Mouse (Mus musculus): ENCODE measurements around the gene Pdpr.
A peak's percentile ranks its signal among the peaks of the same experiment; 100 is the strongest.
"Not testable (repeated sequence)": the region's sequence is repeated elsewhere in the genome, so short reads cannot be mapped to it uniquely, and the experiment has no call there.

Gene Pdpr

DNA sequence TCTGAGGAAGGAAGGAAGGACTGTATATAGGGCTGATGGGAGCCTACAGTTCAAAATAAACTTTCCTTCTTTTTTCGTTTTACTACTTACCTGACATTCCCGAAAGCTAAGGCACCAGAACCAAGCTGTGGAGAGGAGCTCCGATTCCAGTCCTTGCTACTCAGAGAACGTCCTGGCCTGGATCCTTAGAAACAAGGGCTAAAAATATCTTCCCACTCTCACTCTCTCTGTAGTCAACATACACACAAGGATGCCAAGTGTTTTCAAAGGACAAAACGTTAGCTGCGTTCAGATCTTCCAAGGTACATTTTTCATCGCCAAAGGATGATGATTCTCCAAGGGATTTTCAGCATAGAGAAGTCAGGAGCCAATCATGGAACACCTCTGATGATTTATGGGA lies 2.7 kb upstream of the Pdpr start:
- no peak for DNase-seq (ENCODE audit: low spot score)

- DNase-seq (ENCODE audit: low spot score): not testable (repeated sequence)
These were observed 2.1 kb upstream of the Pdpr start, which contains the start of gene Clec18a for GRCm38 (mm10) chr8:111092326-111092725. Gene Clec18a (minus strand): TSS chr8:111092426.

- DNase-seq (ENCODE audit: low spot score): not testable (repeated sequence)
These were observed 381 bp downstream of the Pdpr start for GRCm38 (mm10) chr8:111094719-111095302.

DNA sequence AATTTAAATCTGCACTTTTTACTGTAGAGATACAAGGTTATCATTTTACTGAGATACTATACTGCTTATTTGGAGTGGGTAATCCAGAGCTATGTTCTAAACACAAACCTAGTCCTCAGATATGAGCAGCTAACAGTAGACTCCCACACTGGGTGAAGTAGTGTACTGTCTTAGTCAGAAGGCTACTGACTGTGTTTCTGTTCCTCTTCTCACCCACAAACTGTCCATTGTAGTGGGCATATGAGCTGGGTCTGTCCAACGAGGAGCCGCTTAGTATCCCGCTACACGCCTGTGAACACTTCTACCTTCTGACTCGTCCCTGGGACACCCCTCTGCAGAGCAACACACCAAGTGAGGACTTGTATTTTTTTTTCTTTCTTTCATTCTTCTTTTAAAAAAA lies 20.5 kb downstream of the Pdpr start:
- DNase-seq (ENCODE audit: low spot score): no peak

DNA sequence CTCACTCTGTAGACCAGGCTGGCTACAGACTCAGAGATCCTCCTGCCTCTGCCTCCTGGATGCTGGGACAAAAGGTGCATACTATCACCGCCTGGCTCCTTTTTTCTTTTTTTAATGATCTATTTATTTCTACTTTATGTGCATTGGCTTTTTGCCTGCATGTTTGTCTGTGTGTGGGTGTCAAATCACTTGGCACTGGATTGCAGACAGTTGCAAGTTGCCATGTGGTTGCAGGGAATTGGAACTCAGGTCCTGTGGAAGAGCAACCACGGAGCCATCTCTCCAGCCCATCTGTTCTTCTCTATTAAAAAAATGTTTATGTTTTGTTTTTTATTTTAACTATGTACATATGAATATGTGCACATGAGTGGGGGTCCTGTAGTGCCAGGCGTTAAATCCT lies 25.1 kb downstream of the Pdpr start:
- no peak for DNase-seq (ENCODE audit: low spot score)

- no peak for DNase-seq (ENCODE audit: low spot score)
These were observed 36.3 kb downstream of the Pdpr start for GRCm38 (mm10) chr8:111130756-111131155.

GRCm38 (mm10) chr8:111142521-111142920 lies 48.1 kb downstream of the Pdpr start:
- DNase-seq (ENCODE audit: low spot score): no peak

DNA sequence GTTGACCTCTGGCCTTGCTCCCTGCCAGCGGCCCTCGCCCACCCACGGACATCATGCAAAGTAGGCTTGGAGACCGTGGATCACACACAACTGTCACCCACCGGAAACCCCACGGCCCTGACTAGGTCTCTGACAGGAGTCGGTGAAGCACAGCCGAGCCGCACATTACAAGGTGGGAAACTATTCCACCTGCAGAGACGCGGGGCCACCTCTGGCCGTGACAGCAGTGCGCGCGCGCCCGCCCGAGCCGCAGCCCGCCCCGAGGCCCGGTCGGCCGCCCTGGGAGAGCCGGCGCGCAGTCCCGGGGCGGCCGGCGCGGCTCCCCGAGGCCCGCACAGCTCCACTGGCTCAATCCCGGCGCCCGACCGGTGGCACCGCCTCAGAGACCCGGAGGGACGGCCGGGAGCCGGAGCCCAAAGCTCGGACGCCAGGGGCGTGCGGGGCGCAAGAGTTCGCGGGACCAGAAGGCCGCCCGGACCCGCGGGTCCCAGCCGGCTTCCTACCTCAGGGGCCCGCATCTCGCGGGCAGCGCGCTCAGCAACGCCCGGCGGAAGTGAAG lies 50.5 kb downstream of the Pdpr start:
- DNase-seq (ENCODE audit: low spot score): peak; percentile 9

GRCm38 (mm10) chr8:111145460-111146012 lies 51.1 kb downstream of the Pdpr start:
- DNase-seq (ENCODE audit: low spot score): peak; percentile 89

DNA sequence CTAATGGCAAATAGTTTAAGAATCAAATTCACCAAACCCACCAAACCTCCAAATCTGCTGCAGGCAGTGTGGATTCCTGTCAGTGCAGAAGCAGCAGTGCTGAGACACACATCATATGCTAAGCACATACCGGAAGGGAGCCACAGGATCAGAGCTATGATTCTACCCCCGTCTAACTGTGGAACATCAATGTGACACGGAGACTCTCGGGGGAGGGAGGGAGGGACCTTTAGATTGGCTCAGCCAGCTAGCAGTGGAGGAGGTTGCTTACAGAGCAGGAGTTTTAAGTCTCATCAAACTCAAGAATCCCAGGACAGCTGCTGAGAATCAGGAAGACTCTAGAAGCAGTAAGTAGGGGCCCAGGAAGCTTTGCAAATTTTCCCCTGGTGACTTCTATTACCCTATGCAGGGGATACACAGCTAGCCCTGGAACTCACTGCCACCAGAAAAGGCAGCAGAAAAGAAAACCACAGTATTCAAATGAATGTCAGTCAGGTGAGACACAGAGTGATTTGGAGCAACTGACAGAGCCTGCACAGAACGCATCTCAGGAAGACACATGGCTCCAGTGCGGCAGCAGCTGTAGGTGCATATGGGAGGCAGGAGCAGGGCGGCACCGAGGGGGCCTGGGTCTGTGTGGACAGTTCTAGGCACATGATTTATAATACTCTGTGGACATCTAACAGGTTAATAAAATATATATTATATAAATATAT lies 61.4 kb downstream of the Pdpr start:
- DNase-seq (ENCODE audit: low spot score): no peak

DNA sequence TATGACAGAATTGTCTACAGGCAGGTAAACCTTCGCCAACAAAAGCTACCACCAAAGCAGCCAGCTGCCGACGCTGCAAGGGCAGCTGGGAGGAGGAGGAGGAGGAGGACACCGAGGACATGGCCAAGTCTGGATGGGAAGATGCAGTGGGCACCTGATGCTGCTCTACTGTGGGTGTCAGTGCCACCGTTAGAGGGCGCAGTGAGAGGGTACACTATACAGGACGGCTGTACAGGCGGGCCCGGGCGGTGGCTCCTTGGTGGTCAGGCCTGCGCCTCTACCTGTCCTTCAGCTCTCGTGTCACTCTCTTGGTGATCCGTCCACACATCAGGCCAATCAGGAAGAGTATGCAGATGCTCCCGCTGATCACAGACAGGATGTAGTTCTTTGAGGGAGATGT lies 63.2 kb downstream of the Pdpr start:
- DNase-seq (ENCODE audit: low spot score): peak; percentile 39

GRCm38 (mm10) chr8:111171661-111172060 lies 77.2 kb downstream of the Pdpr start:
- no peak for DNase-seq (ENCODE audit: low spot score)

DNA sequence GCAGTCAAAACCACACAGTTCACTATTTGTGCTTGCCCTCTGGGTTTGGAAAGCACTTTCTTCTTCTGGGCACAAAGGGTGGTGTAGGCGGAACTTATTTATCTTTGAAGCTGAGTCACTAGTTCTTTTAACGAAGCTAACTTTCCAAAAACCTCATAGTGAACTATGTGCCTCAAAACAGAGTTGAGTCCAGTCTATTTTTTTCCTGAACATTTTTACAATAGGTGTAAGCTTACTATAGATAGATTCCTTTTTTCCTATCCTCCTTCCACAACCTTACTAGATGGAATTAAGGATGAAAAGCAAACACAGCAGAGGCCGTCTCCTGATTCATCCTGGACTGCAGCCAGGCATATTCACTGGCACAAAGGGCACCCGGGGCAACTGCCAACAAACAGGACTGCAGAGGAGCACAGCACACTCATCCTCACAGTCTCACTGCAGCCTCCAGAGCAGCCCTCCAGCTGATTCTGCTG lies 91.1 kb downstream of the Pdpr start:
- DNase-seq (ENCODE audit: low spot score): peak; percentile 28

Data from ovary, postnatal 14 days (tissue).